Mouse (Mus musculus) stomach, postnatal 0 days (tissue): ENCODE data around the gene Por. TPM values are rescaled to one million over a fixed set of nuclear protein-coding genes. Genes with fewer than 3 reads are reported as not detected.

Experiments used
- ATAC-seq: fragments of 200-750 bp; cut with Nextera tagmentation; 2 replicates; pipeline ENCODE4 v1.8.0; 2017; ENCODE audit not compliant: low FRiP score, low TSS enrichment
- DNase-seq: peaks from one replicate; pipeline ENCODE4 v3.0.0-alpha.2; 2016; ENCODE audit warnings: low spot score
- H3K27ac ChIP-seq: fragments of 300-500 bp; sonication (generic); replicated peaks from 2 replicates; pipeline ENCODE4 v1.5.1; 2014; ENCODE audit warnings: mild to moderate bottlenecking, control low read depth
- H3K27me3 ChIP-seq: fragments of 300-500 bp; sonication (generic); 2 replicates; pipeline ENCODE4 v1.6.1; 2014; ENCODE audit warnings: low read length; ENCODE audit not compliant: control insufficient read depth, insufficient read depth
- H3K36me3 ChIP-seq: fragments of 300-500 bp; sonication (generic); 2 replicates; pipeline ENCODE4 v1.6.1; 2014; ENCODE audit warnings: low read length, mixed read lengths; ENCODE audit not compliant: control insufficient read depth, insufficient read depth
- H3K4me1 ChIP-seq: fragments of 300-500 bp; sonication (generic); replicated peaks from 2 replicates; pipeline ENCODE4 v1.6.1; 2014; ENCODE audit warnings: antibody characterized with exemption; ENCODE audit not compliant: control insufficient read depth, insufficient read depth
- H3K4me2 ChIP-seq: fragments of 300-500 bp; sonication (generic); replicated peaks from 2 replicates; pipeline ENCODE4 v1.6.1; 2014; ENCODE audit warnings: low read depth, mild to moderate bottlenecking, control low read depth, moderate library complexity
- H3K4me3 ChIP-seq: fragments of 300-500 bp; sonication (generic); 2 replicates; pipeline ENCODE4 v1.5.1; 2014; ENCODE audit warnings: low read depth, low read length, control low read depth
- H3K9ac ChIP-seq: fragments of 300-500 bp; sonication (generic); 2 replicates; pipeline ENCODE4 v1.6.1; 2014; ENCODE audit warnings: mild to moderate bottlenecking, low read length, control low read depth, mixed read lengths
- H3K9me3 ChIP-seq: fragments of 300-500 bp; sonication (generic); 2 replicates; pipeline ENCODE4 v1.6.1; 2016; ENCODE audit warnings: low read length; ENCODE audit not compliant: control insufficient read depth
- CTCF ChIP-seq: IDR thresholded peaks from 2 replicates; pipeline ENCODE4 v1.5.1; 2016; ENCODE audit warnings: antibody characterized with exemption, low read depth, mild to moderate bottlenecking, moderate library complexity
- EP300 ChIP-seq: optimal IDR thresholded peaks from 2 replicates; pipeline ENCODE3; 2016; ENCODE audit warnings: antibody characterized with exemption
- WGBS: fragments of 180-500 bp; shearing (Covaris S2); extraction: QIAGEN DNeasy Blood & Tissue Kit; methylation state at CpG from one replicate; pipeline ENCODE4 v1.1.7; 2014; 5-methylcytosine and 5-hydroxymethylcytosine counted together
- polyA plus RNA-seq: library from polyadenylated mRNA; unstranded; fragments of >200 nt; fragmentation: Nextera tagmentation; extraction: Ambion mirVana; gene quantifications from 2 replicates; pipeline ENCODE4 v1.2.1, GENCODE M21; 2015

Por gene
- polyA plus RNA-seq, 1 experiment from 2014 or later, result 177 TPM

- Histone ChIP-seq H3K27ac (peak overlapping the region; percentile 49; the same call in 1 of the 2 replicates), H3K27me3 (no peaks in the 10 kb centered on the region), H3K4me1 (no peaks in the 10 kb centered on the region), H3K9ac (no peak overlapping the region), H3K36me3 (no peaks in the 10 kb centered on the region; the same call in 1 of the 2 replicates), H3K4me2 (no peak overlapping the region), H3K4me3 (no peak overlapping the region), H3K9me3 (no peaks in the 10 kb centered on the region)
- no peak for DNase-seq
- 91% methylated on average over 7 of the region's 7 CpGs for WGBS
- no peak for TF ChIP-seq CTCF
- ATAC-seq, result no peak
Measured at GRCm38 (mm10) chr5:135703431-135703830, 33.6 kb downstream of the Por start.

GRCm38 (mm10) chr5:135705383-135705782 lies 35.5 kb downstream of the Por start:
- 92% methylated on average over 4 of the region's 4 CpGs for WGBS
- Histone ChIP-seq H3K9me3 (no peaks in the 10 kb centered on the region), H3K4me1 (no peaks in the 10 kb centered on the region), H3K36me3 (no peaks in the 10 kb centered on the region; the same call in 1 of the 2 replicates), H3K9ac (no peak overlapping the region), H3K27me3 (no peaks in the 10 kb centered on the region), H3K27ac (no peak overlapping the region), H3K4me2 (no peak overlapping the region), H3K4me3 (no peak overlapping the region)
- no peak for ATAC-seq
- no peak for DNase-seq
- TF ChIP-seq CTCF (no peak), EP300 (no peak)

- 96% methylated on average over 13 of the region's 13 CpGs for WGBS
- Histone ChIP-seq H3K4me2 (no peak overlapping the region), H3K27me3 (no peaks in the 10 kb centered on the region), H3K27ac (no peak overlapping the region), H3K4me3 (no peak overlapping the region), H3K36me3 (no peaks in the 10 kb centered on the region; the same call in 1 of the 2 replicates), H3K9me3 (no peaks in the 10 kb centered on the region), H3K4me1 (no peaks in the 10 kb centered on the region), H3K9ac (no peak overlapping the region)
- DNase-seq (no peak), ATAC-seq (no peak)
- TF ChIP-seq CTCF (no peak), EP300 (no peak)
Measured at GRCm38 (mm10) chr5:135707039-135707438, 37.2 kb downstream of the Por start.

GRCm38 (mm10) chr5:135707855-135708254 lies 38.0 kb downstream of the Por start:
- WGBS, result 59% methylated on average over 1 of the region's 1 CpGs
- Histone ChIP-seq H3K4me3 (no peak overlapping the region), H3K4me2 (no peak overlapping the region), H3K9me3 (no peaks in the 10 kb centered on the region), H3K4me1 (no peaks in the 10 kb centered on the region), H3K36me3 (no peaks in the 10 kb centered on the region; the same call in 1 of the 2 replicates), H3K9ac (no peak overlapping the region), H3K27ac (no peak overlapping the region), H3K27me3 (no peaks in the 10 kb centered on the region)
- DNase-seq (no peak), ATAC-seq (no peak)
- TF ChIP-seq CTCF (no peak), EP300 (no peak)

- H3K4me2 ChIP-seq, result no peak overlapping the region
Measured at GRCm38 (mm10) chr5:135709716-135710115, 39.9 kb downstream of the Por start.

GRCm38 (mm10) chr5:135710599-135711214 lies 40.9 kb downstream of the Por start:
- 79% methylated on average over 7 of the region's 7 CpGs for WGBS
- no peaks in the 10 kb centered on the region for H3K9me3 ChIP-seq
- ATAC-seq (no peak), DNase-seq (no peak)
- H3K27me3 ChIP-seq, result no peaks in the 10 kb centered on the region
- no peak overlapping the region for H3K27ac ChIP-seq
- no peak for TF ChIP-seq CTCF
- no peak for TF ChIP-seq EP300
- no peak overlapping the region for H3K9ac ChIP-seq
- no peak overlapping the region for H3K4me2 ChIP-seq
- no peaks in the 10 kb centered on the region; the same call in 1 of the 2 replicates for H3K36me3 ChIP-seq
- H3K4me1 ChIP-seq, result no peaks in the 10 kb centered on the region
- no peak overlapping the region for H3K4me3 ChIP-seq

More at GRCm38 (mm10) chr5:135709716-135710115, 39.9 kb downstream of the Por start:
- 95% methylated on average over 5 of the region's 5 CpGs for WGBS
- no peak for DNase-seq
- H3K27ac ChIP-seq, result no peak overlapping the region
- H3K4me1 ChIP-seq, result no peaks in the 10 kb centered on the region
- no peaks in the 10 kb centered on the region for H3K9me3 ChIP-seq
- no peaks in the 10 kb centered on the region for H3K27me3 ChIP-seq
- ATAC-seq, result no peak
- no peak for TF ChIP-seq EP300
- TF ChIP-seq CTCF, result no peak
- no peak overlapping the region for H3K9ac ChIP-seq
- H3K4me3 ChIP-seq, result no peak overlapping the region
- no peaks in the 10 kb centered on the region; the same call in 1 of the 2 replicates for H3K36me3 ChIP-seq
